Mouse (Mus musculus): ENCODE measurements at regions not wholly inside any gene's neighbourhood (a gene's known extent, or its start where the extent isn't known, plus 50 kb on each side); places are given as distances from the start of the nearest gene placed in this dataset.

DNA sequence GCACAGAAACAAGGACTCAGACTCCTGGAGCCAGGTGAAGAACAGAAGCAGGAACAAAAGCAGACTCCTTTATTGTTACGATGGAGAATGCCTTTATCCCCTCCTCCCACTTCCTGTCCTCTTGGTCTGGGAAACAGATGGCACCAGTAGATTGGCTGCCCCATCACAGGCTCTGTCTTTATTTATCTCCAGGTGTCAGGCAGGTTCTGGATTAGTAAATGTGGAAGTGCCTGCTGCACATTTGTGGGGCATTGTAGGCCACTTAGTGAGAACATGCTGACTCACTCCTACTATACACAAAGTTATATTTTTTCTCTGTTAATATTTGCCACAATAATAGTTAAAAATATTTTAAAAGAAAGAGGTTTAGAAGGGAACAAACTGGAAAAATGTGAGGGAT is 426.0 kb downstream of the Tmem161b start:
- Histone ChIP-seq H3K4me1 (ENCODE audit: control insufficient read depth in 2 of 2, insufficient read depth in 2 of 2, low read length in 2 of 2) (no peaks in the 10 kb centered on the region), H3K4me2 (ENCODE audit: low read length) (no peak overlapping the region), H3K4me3 (ENCODE audit: control insufficient read depth in 1 of 2, insufficient read depth in 1 of 2, low read depth in 1 of 2, low read length in 2 of 2) (no peak overlapping the region), H3K36me3 (ENCODE audit: control insufficient read depth, insufficient read depth, low read length) (no peaks in the 10 kb centered on the region), H3K27ac (replicated peaks in 1 of 2; ENCODE audit: control insufficient read depth in 1 of 2, insufficient read depth in 1 of 2, low read depth in 2 of 2, low read length in 2 of 2) (no peak overlapping the region), H3K27me3 (ENCODE audit: control insufficient read depth, insufficient read depth, low read length) (no peaks in the 10 kb centered on the region), H3K9ac (ENCODE audit: low read length) (no peak overlapping the region), H3K9me3 (ENCODE audit: control insufficient read depth, low read length) (no peaks in the 10 kb centered on the region)
- WGBS, result 40% methylated on average over 1 of the region's 1 CpGs
- ATAC-seq (ENCODE audit: insufficient number of reproducible peaks, insufficient read depth, low FRiP score, low read depth), result no peak

DNA sequence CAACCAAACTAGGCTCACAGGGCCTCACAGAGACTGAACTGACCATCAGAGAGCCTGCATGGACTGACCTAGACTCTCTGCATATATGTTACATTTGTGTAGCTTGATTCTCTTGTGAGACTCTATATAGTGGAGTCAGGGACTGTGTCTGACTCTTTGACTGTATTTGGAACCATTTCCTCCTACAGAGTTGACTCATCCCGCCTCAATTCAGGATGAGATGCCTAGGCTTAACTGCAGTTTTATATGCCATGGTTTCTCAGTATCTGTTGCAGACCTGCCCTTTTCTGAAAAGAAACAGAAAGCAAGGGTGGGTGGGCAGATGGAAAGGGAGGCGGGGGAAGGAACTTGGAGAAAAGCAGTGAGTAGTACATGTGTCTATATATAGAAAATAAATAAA is 441.9 kb downstream of the Tmem161b start:
- H3K36me3 ChIP-seq (ENCODE audit: control insufficient read depth, insufficient read depth, low read length), result no peaks in the 10 kb centered on the region
- H3K27ac ChIP-seq (replicated peaks in 1 of 2; ENCODE audit: control insufficient read depth in 1 of 2, insufficient read depth in 1 of 2, low read depth in 2 of 2, low read length in 2 of 2), result no peak overlapping the region
- no peak for ATAC-seq (ENCODE audit: insufficient number of reproducible peaks, insufficient read depth, low FRiP score, low read depth)
- H3K27me3 ChIP-seq (ENCODE audit: control insufficient read depth, insufficient read depth, low read length), result no peaks in the 10 kb centered on the region
- no peaks in the 10 kb centered on the region for H3K9me3 ChIP-seq (ENCODE audit: control insufficient read depth, low read length)
- no peak overlapping the region for H3K9ac ChIP-seq (ENCODE audit: low read length)
- H3K4me3 ChIP-seq (ENCODE audit: control insufficient read depth in 1 of 2, insufficient read depth in 1 of 2, low read depth in 1 of 2, low read length in 2 of 2), result no peak overlapping the region
- H3K4me2 ChIP-seq (ENCODE audit: low read length), result no peak overlapping the region
- no peaks in the 10 kb centered on the region for H3K4me1 ChIP-seq (ENCODE audit: control insufficient read depth in 2 of 2, insufficient read depth in 2 of 2, low read length in 2 of 2)
- 71% methylated on average over 2 of the region's 2 CpGs for WGBS

DNA sequence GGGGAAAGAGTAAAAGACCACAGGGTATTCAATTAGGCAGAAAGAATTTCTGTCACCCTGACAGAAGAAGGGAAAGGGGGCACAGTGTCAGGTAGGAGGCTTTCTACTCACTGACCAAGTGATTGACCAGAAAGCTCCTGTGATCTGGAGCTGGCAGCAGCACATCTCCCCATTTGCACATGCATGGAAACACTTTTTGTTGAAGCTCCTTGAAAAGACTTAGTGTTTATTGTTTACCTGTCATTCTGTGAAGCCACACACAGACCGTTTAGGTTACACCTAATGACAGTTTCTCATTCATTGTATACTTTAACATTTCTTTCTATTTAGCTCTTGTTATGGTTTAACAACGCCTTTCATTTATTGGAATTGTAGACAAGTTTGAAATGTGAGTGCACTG is 458.9 kb downstream of the Tmem161b start:
- H3K4me3 ChIP-seq (ENCODE audit: control insufficient read depth in 1 of 2, insufficient read depth in 1 of 2, low read depth in 1 of 2, low read length in 2 of 2), result no peak overlapping the region
- no peak overlapping the region for H3K27ac ChIP-seq (replicated peaks in 1 of 2; ENCODE audit: control insufficient read depth in 1 of 2, insufficient read depth in 1 of 2, low read depth in 2 of 2, low read length in 2 of 2)

DNA sequence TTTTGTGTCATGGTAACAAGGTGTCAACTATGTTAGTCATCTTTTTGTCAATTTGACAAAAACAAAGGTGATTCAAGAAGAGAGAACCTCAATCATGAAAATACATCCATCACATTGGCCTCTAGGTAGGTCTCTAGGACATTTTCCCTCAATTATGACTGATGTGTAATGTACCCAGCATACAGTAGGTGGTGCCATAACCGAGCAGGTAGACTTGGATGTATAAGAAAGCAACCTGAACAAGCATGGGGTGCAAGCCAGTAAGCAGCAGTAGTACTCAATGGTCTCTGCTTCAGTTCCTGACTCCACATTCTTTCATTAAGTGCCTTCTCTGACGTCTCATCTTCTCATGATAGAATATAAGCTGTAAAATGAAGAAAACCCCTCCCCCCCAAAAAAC is 463.8 kb downstream of the Tmem161b start:
- no peak overlapping the region for H3K27ac ChIP-seq (replicated peaks in 1 of 2; ENCODE audit: control insufficient read depth in 1 of 2, insufficient read depth in 1 of 2, low read depth in 2 of 2, low read length in 2 of 2)
- no peaks in the 10 kb centered on the region for H3K27me3 ChIP-seq (ENCODE audit: control insufficient read depth, insufficient read depth, low read length)
- no peak overlapping the region for H3K9ac ChIP-seq (ENCODE audit: low read length)
- WGBS, result 38% methylated on average over 2 of the region's 2 CpGs
- no peaks in the 10 kb centered on the region for H3K36me3 ChIP-seq (ENCODE audit: control insufficient read depth, insufficient read depth, low read length)
- no peak overlapping the region for H3K4me2 ChIP-seq (ENCODE audit: low read length)
- H3K4me3 ChIP-seq (ENCODE audit: control insufficient read depth in 1 of 2, insufficient read depth in 1 of 2, low read depth in 1 of 2, low read length in 2 of 2), result no peak overlapping the region
- ATAC-seq (ENCODE audit: insufficient number of reproducible peaks, insufficient read depth, low FRiP score, low read depth), result no peak
- H3K9me3 ChIP-seq (ENCODE audit: control insufficient read depth, low read length), result no peaks in the 10 kb centered on the region
- H3K4me1 ChIP-seq (ENCODE audit: control insufficient read depth in 2 of 2, insufficient read depth in 2 of 2, low read length in 2 of 2), result no peaks in the 10 kb centered on the region

More for the DNA sequence above, 458.9 kb downstream of the Tmem161b start:
- H3K27me3 ChIP-seq (ENCODE audit: control insufficient read depth, insufficient read depth, low read length), result no peaks in the 10 kb centered on the region
- H3K36me3 ChIP-seq (ENCODE audit: control insufficient read depth, insufficient read depth, low read length), result no peaks in the 10 kb centered on the region
- no peaks in the 10 kb centered on the region for H3K4me1 ChIP-seq (ENCODE audit: control insufficient read depth in 2 of 2, insufficient read depth in 2 of 2, low read length in 2 of 2)
- no peak for ATAC-seq (ENCODE audit: insufficient number of reproducible peaks, insufficient read depth, low FRiP score, low read depth)
- H3K4me2 ChIP-seq (ENCODE audit: low read length), result no peak overlapping the region
- H3K9ac ChIP-seq (ENCODE audit: low read length), result no peak overlapping the region
- 68% methylated on average over 2 of the region's 2 CpGs for WGBS
- no peaks in the 10 kb centered on the region for H3K9me3 ChIP-seq (ENCODE audit: control insufficient read depth, low read length)

DNA sequence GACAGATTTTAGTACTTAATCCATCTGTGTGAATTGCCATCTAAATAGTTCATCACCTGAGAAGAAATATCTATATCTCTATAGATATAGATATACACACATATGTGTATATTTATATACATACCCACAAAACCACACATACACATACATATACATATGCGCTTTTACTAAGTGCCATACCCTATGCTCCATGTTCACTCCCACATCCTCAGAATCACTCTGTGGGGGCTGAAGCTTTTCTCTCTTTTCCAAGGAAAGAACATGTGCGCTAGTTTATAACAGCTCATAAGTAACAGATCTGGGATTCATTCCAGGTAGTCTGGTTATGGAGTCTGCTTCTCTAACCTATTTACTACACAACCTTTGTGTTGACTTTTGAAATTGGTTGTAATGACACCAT is 471.4 kb downstream of the Tmem161b start:
- Histone ChIP-seq H3K27me3 (ENCODE audit: control insufficient read depth, insufficient read depth, low read length) (no peaks in the 10 kb centered on the region), H3K27ac (replicated peaks in 1 of 2; ENCODE audit: control insufficient read depth in 1 of 2, insufficient read depth in 1 of 2, low read depth in 2 of 2, low read length in 2 of 2) (no peak overlapping the region), H3K4me1 (ENCODE audit: control insufficient read depth in 2 of 2, insufficient read depth in 2 of 2, low read length in 2 of 2) (no peaks in the 10 kb centered on the region), H3K4me2 (ENCODE audit: low read length) (no peak overlapping the region), H3K4me3 (ENCODE audit: control insufficient read depth in 1 of 2, insufficient read depth in 1 of 2, low read depth in 1 of 2, low read length in 2 of 2) (no peak overlapping the region), H3K9ac (ENCODE audit: low read length) (no peak overlapping the region), H3K36me3 (ENCODE audit: control insufficient read depth, insufficient read depth, low read length) (no peaks in the 10 kb centered on the region), H3K9me3 (ENCODE audit: control insufficient read depth, low read length) (no peaks in the 10 kb centered on the region)
- no peak for ATAC-seq (ENCODE audit: insufficient number of reproducible peaks, insufficient read depth, low FRiP score, low read depth)
- WGBS, result 85% methylated on average over 2 of the region's 2 CpGs

DNA sequence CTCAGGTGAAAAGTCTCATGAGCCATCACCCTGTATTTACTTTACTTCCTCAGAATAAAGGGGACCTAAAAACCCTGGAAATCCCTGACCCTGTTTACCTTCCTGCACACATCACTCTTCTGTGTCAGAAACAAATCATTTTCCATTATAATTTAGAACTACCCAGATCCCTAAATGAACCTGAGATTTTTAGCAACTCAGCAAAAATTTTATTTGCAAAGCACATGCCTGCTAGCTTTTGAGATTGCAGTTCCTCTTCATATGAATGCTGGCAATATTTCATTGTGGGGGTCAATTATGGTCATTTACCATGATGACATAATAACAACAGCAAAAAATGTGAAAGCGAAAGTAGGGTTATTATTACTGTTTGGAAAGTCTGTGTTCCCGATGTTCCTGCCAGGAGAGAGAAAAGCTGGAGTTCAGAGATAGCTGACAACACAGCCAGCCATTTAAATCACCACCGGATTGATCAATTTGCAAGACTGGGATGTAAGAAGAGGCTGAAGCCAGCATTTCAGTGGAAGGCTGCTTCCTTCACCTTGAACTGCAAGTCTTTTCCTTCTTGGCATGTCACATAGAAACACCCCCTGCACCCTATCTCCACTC is 476.5 kb downstream of the Tmem161b start:
- H3K27ac ChIP-seq (replicated peaks in 1 of 2; ENCODE audit: control insufficient read depth in 1 of 2, insufficient read depth in 1 of 2, low read depth in 2 of 2, low read length in 2 of 2), result no peak overlapping the region
- H3K9me3 ChIP-seq (ENCODE audit: control insufficient read depth, low read length), result no peaks in the 10 kb centered on the region
- H3K4me3 ChIP-seq (ENCODE audit: control insufficient read depth in 1 of 2, insufficient read depth in 1 of 2, low read depth in 1 of 2, low read length in 2 of 2), result no peak overlapping the region
- H3K27me3 ChIP-seq (ENCODE audit: control insufficient read depth, insufficient read depth, low read length), result no peaks in the 10 kb centered on the region
- no peaks in the 10 kb centered on the region for H3K4me1 ChIP-seq (ENCODE audit: control insufficient read depth in 2 of 2, insufficient read depth in 2 of 2, low read length in 2 of 2)
- 65% methylated on average over 3 of the region's 3 CpGs for WGBS
- ATAC-seq (ENCODE audit: insufficient number of reproducible peaks, insufficient read depth, low FRiP score, low read depth), result no peak
- no peak overlapping the region for H3K4me2 ChIP-seq (ENCODE audit: low read length)
- no peak overlapping the region for H3K9ac ChIP-seq (ENCODE audit: low read length)
- H3K36me3 ChIP-seq (ENCODE audit: control insufficient read depth, insufficient read depth, low read length), result no peaks in the 10 kb centered on the region

DNA sequence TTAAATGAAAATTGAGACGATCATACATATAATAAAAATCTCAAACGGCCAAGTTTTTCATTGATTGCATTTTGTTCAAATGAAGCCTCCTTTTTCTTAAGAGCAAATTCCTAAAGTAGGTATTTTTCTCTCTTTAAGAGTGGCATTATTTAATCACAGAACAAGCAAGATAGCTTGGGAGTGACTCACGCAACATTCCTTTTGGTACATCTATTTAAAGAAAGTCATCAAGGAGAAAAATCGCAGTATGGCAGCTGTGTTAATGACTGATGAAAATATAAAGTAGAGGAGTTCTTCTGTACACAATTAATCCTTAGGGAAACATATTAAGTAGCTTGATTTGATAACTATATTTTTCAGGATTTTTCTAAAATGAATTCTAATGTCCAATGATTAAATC is 448.0 kb upstream of the Ccnh start:
- Histone ChIP-seq H3K27me3 (ENCODE audit: control insufficient read depth, insufficient read depth, low read length) (no peaks in the 10 kb centered on the region), H3K4me2 (ENCODE audit: low read length) (no peak overlapping the region), H3K36me3 (ENCODE audit: control insufficient read depth, insufficient read depth, low read length) (no peaks in the 10 kb centered on the region), H3K4me3 (ENCODE audit: control insufficient read depth in 1 of 2, insufficient read depth in 1 of 2, low read depth in 1 of 2, low read length in 2 of 2) (no peak overlapping the region), H3K27ac (replicated peaks in 1 of 2; ENCODE audit: control insufficient read depth in 1 of 2, insufficient read depth in 1 of 2, low read depth in 2 of 2, low read length in 2 of 2) (no peak overlapping the region), H3K9ac (ENCODE audit: low read length) (no peak overlapping the region), H3K9me3 (ENCODE audit: control insufficient read depth, low read length) (peaks cover 2% of the 10 kb centered on the region; the same call in 1 of the 2 replicates), H3K4me1 (ENCODE audit: control insufficient read depth in 2 of 2, insufficient read depth in 2 of 2, low read length in 2 of 2) (no peaks in the 10 kb centered on the region)
- 47% methylated on average over 4 of the region's 4 CpGs for WGBS
- ATAC-seq (ENCODE audit: insufficient number of reproducible peaks, insufficient read depth, low FRiP score, low read depth), result no peak

DNA sequence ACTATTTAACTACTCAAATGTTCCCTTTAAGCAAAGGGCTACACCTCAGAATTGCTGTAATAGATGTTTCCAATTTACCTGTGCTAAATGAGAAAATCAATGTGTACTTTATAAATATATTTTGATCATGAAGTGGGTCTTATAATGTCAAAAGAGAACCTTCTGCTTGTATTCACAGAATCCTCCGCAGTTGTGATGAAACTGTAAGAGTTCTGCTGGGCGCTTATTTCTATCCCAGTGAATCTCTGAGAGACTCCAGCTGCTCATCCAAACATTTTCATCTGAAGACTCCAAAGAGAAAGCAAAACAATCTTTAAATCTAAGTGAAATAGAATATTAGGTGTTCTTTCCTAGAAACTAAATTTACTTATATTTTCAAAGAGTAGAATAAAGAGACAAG is 440.9 kb upstream of the Ccnh start:
- Histone ChIP-seq H3K9me3 (ENCODE audit: control insufficient read depth, low read length) (no peaks in the 10 kb centered on the region), H3K27ac (replicated peaks in 1 of 2; ENCODE audit: control insufficient read depth in 1 of 2, insufficient read depth in 1 of 2, low read depth in 2 of 2, low read length in 2 of 2) (no peak overlapping the region), H3K4me1 (ENCODE audit: control insufficient read depth in 2 of 2, insufficient read depth in 2 of 2, low read length in 2 of 2) (no peaks in the 10 kb centered on the region), H3K9ac (ENCODE audit: low read length) (no peak overlapping the region), H3K36me3 (ENCODE audit: control insufficient read depth, insufficient read depth, low read length) (no peaks in the 10 kb centered on the region), H3K27me3 (ENCODE audit: control insufficient read depth, insufficient read depth, low read length) (no peaks in the 10 kb centered on the region), H3K4me3 (ENCODE audit: control insufficient read depth in 1 of 2, insufficient read depth in 1 of 2, low read depth in 1 of 2, low read length in 2 of 2) (no peak overlapping the region), H3K4me2 (ENCODE audit: low read length) (no peak overlapping the region)
- WGBS, result 78% methylated on average over 2 of the region's 2 CpGs
- no peak for ATAC-seq (ENCODE audit: insufficient number of reproducible peaks, insufficient read depth, low FRiP score, low read depth)

Data from heart, embryonic 14.5 days (tissue).